ENCODE assay signal across 26 mouse cellular contexts in genomic region chr7:12986906-12987305, GRCm38 (mm10). TPM values are rescaled to one million over a fixed set of nuclear protein-coding genes. Genes with fewer than 3 reads are reported as not detected.
DNase-seq lines count a peak whose midpoint lies in the region; ATAC-seq and TF ChIP-seq lines count a peak whose summit lies in the region.
"Had no signal": no experiment of that assay in that cellular context is flagged by ENCODE, and none has a peak within 500 bp of the region (broad histone marks: within the 10 kb centered on the region; RNA-seq: fewer than 3 reads in every experiment).

No protein-coding gene starts in this region.

- H3K4me3 ChIP-seq in forebrain, embryonic 11.5 days (ENCODE audit: low read depth, low read length) = no peak overlapping the region
- H3K4me3 ChIP-seq in forebrain, embryonic 13.5 days = no peak overlapping the region
- no peak overlapping the region for H3K4me3 ChIP-seq in liver, embryonic 14.5 days (ENCODE audit: insufficient read depth in 1 of 2, low read depth in 2 of 2, low read length in 2 of 2)
- H3K4me3 ChIP-seq: embryonic facial prominence, embryonic 12.5 days; forebrain, embryonic 12.5 days; gastrocnemius, adult 2 months; heart, embryonic 15.5 days; hindbrain, embryonic 13.5 days had no signal

- no peak overlapping the region for H3K9ac ChIP-seq in forebrain, embryonic 11.5 days (ENCODE audit: low read length)
- H3K9ac ChIP-seq in forebrain, embryonic 13.5 days = no peak overlapping the region
- H3K9ac ChIP-seq in liver, embryonic 14.5 days (replicated peaks) = no peak overlapping the region
- H3K9ac ChIP-seq: embryonic facial prominence, embryonic 12.5 days; forebrain, embryonic 12.5 days; forebrain, postnatal 0 days; heart, embryonic 15.5 days; hindbrain, embryonic 13.5 days had no signal

- H3K9me3 ChIP-seq in forebrain, embryonic 11.5 days (ENCODE audit: control insufficient read depth, low read length) = no peaks in the 10 kb centered on the region
- H3K9me3 ChIP-seq in forebrain, embryonic 13.5 days (replicated peaks) = no peaks in the 10 kb centered on the region
- no peaks in the 10 kb centered on the region for H3K9me3 ChIP-seq in liver, embryonic 14.5 days (ENCODE audit: control insufficient read depth, low read length)
- H3K9me3 ChIP-seq: embryonic facial prominence, embryonic 12.5 days; forebrain, embryonic 12.5 days; heart, embryonic 15.5 days; hindbrain, embryonic 13.5 days had no signal

- no peak overlapping the region for H3K4me2 ChIP-seq in forebrain, embryonic 11.5 days (ENCODE audit: low read depth, low read length, severe bottlenecking)
- H3K4me2 ChIP-seq in forebrain, embryonic 13.5 days = no peak overlapping the region
- H3K4me2 ChIP-seq in liver, embryonic 14.5 days (ENCODE audit: low read depth) = no peak overlapping the region
- H3K4me2 ChIP-seq: embryonic facial prominence, embryonic 12.5 days; forebrain, embryonic 12.5 days; heart, embryonic 15.5 days; hindbrain, embryonic 13.5 days had no signal

- H3K36me3 ChIP-seq in forebrain, embryonic 11.5 days (ENCODE audit: control insufficient read depth, insufficient read depth, low read length) = no peaks in the 10 kb centered on the region
- 0 out of 2 replicates have a peak, but pooled peaks cover 8% of the 10 kb centered on the region for H3K36me3 ChIP-seq in forebrain, embryonic 13.5 days (ENCODE audit: poor library complexity, severe bottlenecking)
- H3K36me3 ChIP-seq in liver, embryonic 14.5 days (replicated peaks; ENCODE audit: control insufficient read depth, insufficient read depth, low read depth) = no peaks in the 10 kb centered on the region
- H3K36me3 ChIP-seq: heart, embryonic 15.5 days had no signal

- WGBS in forebrain, embryonic 11.5 days = 84% methylated on average over 8 of the region's 8 CpGs
- WGBS in forebrain, embryonic 13.5 days = 84% methylated on average over 8 of the region's 8 CpGs
- 68% methylated on average over 8 of the region's 8 CpGs for WGBS in liver, embryonic 14.5 days (ENCODE audit: insufficient replicate concordance)

- H3K27ac ChIP-seq in forebrain, embryonic 11.5 days (ENCODE audit: low read depth, low read length) = no peak overlapping the region
- no peak overlapping the region for H3K27ac ChIP-seq in forebrain, embryonic 13.5 days
- H3K27ac ChIP-seq in liver, embryonic 14.5 days = peak overlapping the region; percentile 74
- H3K27ac ChIP-seq: embryonic facial prominence, embryonic 12.5 days; forebrain, embryonic 12.5 days; gastrocnemius, adult 2 months; heart, embryonic 15.5 days; hindbrain, embryonic 13.5 days; hindbrain, postnatal 0 days had no signal

- peak; percentile 5 for DNase-seq in forebrain, embryonic 11.5 days (ENCODE audit: low spot score)
- DNase-seq in ZHBTc4 (ENCODE audit: low read depth, low spot score) = peak; percentile 76
- no peak for DNase-seq in liver, embryonic 14.5 days (ENCODE audit: low read depth in 3 of 3, low spot score in 3 of 3)
- DNase-seq in embryo, embryonic 11 days = no peak
- DNase-seq in ovary, adult 18-20 months (ENCODE audit: low spot score) = no peak
- DNase-seq: adrenal gland, adult 2 months; adrenal gland, postnatal 25 days; B cell, adult 2 months; cerebellum, adult 2 months; cerebellum, postnatal 10 days; forebrain, postnatal 0 days; gastrocnemius, adult 2 months; gastrocnemius, postnatal 25 days; heart, postnatal 14 days had no signal

- no peaks in the 10 kb centered on the region for H3K4me1 ChIP-seq in forebrain, embryonic 11.5 days (replicated peaks; ENCODE audit: control insufficient read depth, insufficient read depth, low read length)
- no peaks in the 10 kb centered on the region for H3K4me1 ChIP-seq in forebrain, embryonic 13.5 days
- H3K4me1 ChIP-seq in liver, embryonic 14.5 days (replicated peaks; ENCODE audit: control insufficient read depth in 2 of 2, insufficient read depth in 2 of 2, low read length in 1 of 2) = peaks cover 27 to 39% of the 10 kb centered on the region in 2 experiments
- H3K4me1 ChIP-seq: embryonic facial prominence, embryonic 12.5 days; forebrain, embryonic 12.5 days; heart, embryonic 15.5 days; hindbrain, embryonic 13.5 days had no signal

- TF ChIP-seq EP300 in liver, embryonic 14.5 days (IDR thresholded peaks at IDR 0.05; ENCODE audit: low read depth) = no peak

- no peaks in the 10 kb centered on the region for H3K27me3 ChIP-seq in forebrain, embryonic 11.5 days (ENCODE audit: control insufficient read depth, insufficient read depth, low read length)
- H3K27me3 ChIP-seq in forebrain, embryonic 13.5 days = no peaks in the 10 kb centered on the region
- no peaks in the 10 kb centered on the region for H3K27me3 ChIP-seq in liver, embryonic 14.5 days (ENCODE audit: control insufficient read depth, insufficient read depth, low read length)
- H3K27me3 ChIP-seq: embryonic facial prominence, embryonic 12.5 days; forebrain, embryonic 12.5 days had no signal

- TF ChIP-seq CTCF in liver, embryonic 14.5 days (IDR thresholded peaks at IDR 0.05; ENCODE audit: low read depth) = no peak

- no peak for ATAC-seq in forebrain, embryonic 11.5 days (replicated peaks; ENCODE audit: low FRiP score)
- ATAC-seq in forebrain, embryonic 13.5 days = no peak
- ATAC-seq in liver, embryonic 14.5 days (ENCODE audit: insufficient read depth) = no peak
- no peak for ATAC-seq in monocyte, adult 5-6 weeks (replicated peaks; ENCODE audit: insufficient number of reproducible peaks, low FRiP score, low TSS enrichment, poor library complexity, severe bottlenecking)
- ATAC-seq: forebrain, postnatal 0 days; hindbrain, postnatal 0 days had no signal

RNA-seq across cellular contexts. Expression of gene Zfp446, which starts 9.3 kb away (rescaled TPM):
- 12.8 and 14.6 TPM in 2 replicates for polyA plus RNA-seq in forebrain, embryonic 11.5 days (2014; fragmentation: Nextera tagmentation; extraction: Ambion mirVana)
- 12.7 and 14.5 TPM in 2 replicates for polyA plus RNA-seq in forebrain, embryonic 13.5 days (2015; fragmentation: Nextera tagmentation; extraction: Ambion mirVana)
- polyA plus RNA-seq in liver, embryonic 14.5 days (2012; rRNA removed) = 2.1 and 2.4 TPM in 2 replicates
- 0.93 and 1.1 TPM in 2 replicates for polyA plus RNA-seq in liver, embryonic 14.5 days (2014; fragmentation: Nextera tagmentation; extraction: Ambion mirVana)
- 0.43 to 1.3 TPM (median 1.0 TPM) in 3 replicates for total RNA-seq in monocyte, adult 5-6 weeks (2017)

RNA-seq across cellular contexts. Expression of gene Slc27a5, which starts 11.1 kb away (rescaled TPM):
- polyA plus RNA-seq in forebrain, embryonic 11.5 days (2014; fragmentation: Nextera tagmentation; extraction: Ambion mirVana) = 0.13 TPM in 1 of 2 replicates, not detected in the other
- 0.12 and 0.53 TPM in 2 replicates for polyA plus RNA-seq in forebrain, embryonic 13.5 days (2015; fragmentation: Nextera tagmentation; extraction: Ambion mirVana)
- 4.9 and 7.7 TPM in 2 replicates for polyA plus RNA-seq in liver, embryonic 14.5 days (2012; rRNA removed)
- polyA plus RNA-seq in liver, embryonic 14.5 days (2014; fragmentation: Nextera tagmentation; extraction: Ambion mirVana) = 10.1 and 10.7 TPM in 2 replicates
- 1.6 TPM in 1 of 3 replicates, not detected in the others for total RNA-seq in monocyte, adult 5-6 weeks (2017)
- total RNA-seq: adrenal gland, postnatal 25 days; gastrocnemius, postnatal 25 days; granulocyte monocyte progenitor cell, adult 5-6 weeks; heart, adult 8-10 months; heart, postnatal 14 days; hematopoietic stem cell, adult 5-6 weeks; MEL had no signal
- polyA plus RNA-seq: embryonic facial prominence, embryonic 12.5 days; heart, embryonic 15.5 days; intestine, embryonic 14.5 days had no signal

RNA-seq across cellular contexts. Expression of gene Trim28, which starts 12.0 kb away (rescaled TPM):
- polyA plus RNA-seq in forebrain, embryonic 11.5 days (2014; fragmentation: Nextera tagmentation; extraction: Ambion mirVana) = 507 and 586 TPM in 2 replicates
- polyA plus RNA-seq in forebrain, embryonic 13.5 days (2015; fragmentation: Nextera tagmentation; extraction: Ambion mirVana) = 270 and 289 TPM in 2 replicates
- 119 and 138 TPM in 2 replicates for polyA plus RNA-seq in liver, embryonic 14.5 days (2012; rRNA removed)
- 93.4 and 111 TPM in 2 replicates for polyA plus RNA-seq in liver, embryonic 14.5 days (2014; fragmentation: Nextera tagmentation; extraction: Ambion mirVana)
- total RNA-seq in monocyte, adult 5-6 weeks (2017) = 150 to 169 TPM (median 158 TPM) in 3 replicates

RNA-seq across cellular contexts. Expression of gene Zfp324, which starts 21.3 kb away (rescaled TPM):
- polyA plus RNA-seq in forebrain, embryonic 11.5 days (2014; fragmentation: Nextera tagmentation; extraction: Ambion mirVana) = 10.8 and 11.2 TPM in 2 replicates
- 12.3 and 12.5 TPM in 2 replicates for polyA plus RNA-seq in forebrain, embryonic 13.5 days (2015; fragmentation: Nextera tagmentation; extraction: Ambion mirVana)
- polyA plus RNA-seq in liver, embryonic 14.5 days (2012; rRNA removed) = 1.7 and 1.8 TPM in 2 replicates
- polyA plus RNA-seq in liver, embryonic 14.5 days (2014; fragmentation: Nextera tagmentation; extraction: Ambion mirVana) = 2.0 and 2.4 TPM in 2 replicates
- total RNA-seq in monocyte, adult 5-6 weeks (2017) = 0.96 to 4.5 TPM (median 1.9 TPM) in 3 replicates

RNA-seq across cellular contexts. Expression of gene Zbtb45, which starts 22.9 kb away (rescaled TPM):
- 31.9 and 37.3 TPM in 2 replicates for polyA plus RNA-seq in forebrain, embryonic 11.5 days (2014; fragmentation: Nextera tagmentation; extraction: Ambion mirVana)
- polyA plus RNA-seq in forebrain, embryonic 13.5 days (2015; fragmentation: Nextera tagmentation; extraction: Ambion mirVana) = 32.8 and 37.1 TPM in 2 replicates
- 9.8 and 10.9 TPM in 2 replicates for polyA plus RNA-seq in liver, embryonic 14.5 days (2012; rRNA removed)
- 10.5 and 13.4 TPM in 2 replicates for polyA plus RNA-seq in liver, embryonic 14.5 days (2014; fragmentation: Nextera tagmentation; extraction: Ambion mirVana)
- total RNA-seq in monocyte, adult 5-6 weeks (2017) = 3.6 to 5.7 TPM (median 3.8 TPM) in 3 replicates

Comparison
In these comparisons a context has a peak if more than half of its experiments do, and no peak if none do; other contexts are left out.
1. DNase-seq: peak in forebrain, embryonic 11.5 days (single experiment) and ZHBTc4 (single experiment); none in liver, embryonic 14.5 days (0 of 3), embryo, embryonic 11 days (single experiment) and ovary, adult 18-20 months (single experiment).